Mouse (Mus musculus) left cerebral cortex, adult 8-10 months (tissue): Measurements from ENCODE around the gene Rnf151. TPM values are rescaled to one million over a fixed set of nuclear protein-coding genes. Genes with fewer than 3 reads are reported as not detected.
"Not testable (repeated sequence)": the region's sequence is repeated elsewhere in the genome, so short reads cannot be mapped to it uniquely, and the experiment has no call there.

Experiments used
- DNase-seq, 2 experiments: peaks; one replicate each; pipeline ENCODE4 v3.0.0; 2022; ENCODE audit warnings: low spot score in 2 of 2
- total RNA-seq, 4 experiments: library from RNA; stranded (reverse); gene quantifications; 2 replicates each; pipeline ENCODE4 v1.2.4; 2022

Gene Rnf151
- total RNA-seq, 4 experiments from 2014 or later, result 0.37 TPM; not detected in 3

GRCm38 (mm10) chr17:24669214-24669544 lies 48.7 kb downstream of the Rnf151 start:
- DNase-seq, result not testable (repeated sequence)

DNA sequence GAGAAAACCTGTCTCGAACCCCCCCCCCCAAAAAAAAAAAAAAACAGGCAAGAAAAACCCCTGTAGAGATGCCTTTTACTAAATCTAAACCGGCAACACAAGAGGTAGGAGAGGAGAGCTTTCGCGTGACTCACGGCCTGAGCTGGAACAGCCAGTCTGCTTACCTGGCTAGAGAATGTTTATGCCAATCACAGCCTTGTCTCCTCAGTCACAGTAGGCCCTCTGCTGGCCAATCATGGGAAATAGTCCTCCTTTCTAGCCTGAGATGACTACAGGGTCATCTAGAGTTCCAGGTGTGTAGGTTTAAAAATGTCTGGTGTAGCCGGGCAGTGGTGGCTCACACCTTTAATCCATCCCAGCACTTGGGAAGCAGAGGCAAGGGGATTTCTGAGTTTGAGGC lies 50.4 kb downstream of the Rnf151 start:
- no peak for DNase-seq

- not testable (repeated sequence) for DNase-seq
Observed at GRCm38 (mm10) chr17:24667011-24667410, 50.9 kb downstream of the Rnf151 start.

Other genes with a start within 250 kb of the Rnf151 start
- gene E4f1, start 247.8 kb downstream of the Rnf151 start, total RNA-seq, result 10 to 100 TPM; 32.3 to 36.2 (median 34.5) TPM
- gene Pgp, start 247.7 kb downstream of the Rnf151 start, total RNA-seq, result 10 to 100 TPM; 59.0 to 68.7 (median 63.8) TPM
- gene Bricd5, start 244.2 kb downstream of the Rnf151 start, total RNA-seq, result 1 to 10 TPM; 1.6 to 2.4 (median 1.8) TPM
- 10 to 100 TPM; 29.2 to 39.0 (median 35.4) TPM for gene Mlst8, start 239.0 kb downstream of the Rnf151 start, total RNA-seq
- gene Caskin1, start 229.5 kb downstream of the Rnf151 start, total RNA-seq, result 100 to 1,000 TPM; 119 to 135 (median 127) TPM
- 10 to 100 TPM; 78.0 to 85.3 (median 83.4) TPM for gene Traf7, start 190.1 kb downstream of the Rnf151 start, total RNA-seq
- 10 to 100 TPM; 41.3 to 54.4 (median 48.4) TPM for gene Rab26, start 183.9 kb downstream of the Rnf151 start, total RNA-seq
- gene Pkd1, start 168.2 kb downstream of the Rnf151 start, total RNA-seq, result 10 to 100 TPM; 67.7 to 81.1 (median 77.3) TPM
- 100 to 1,000 TPM; 123 to 148 (median 137) TPM for gene Tsc2, start 85.4 kb downstream of the Rnf151 start, total RNA-seq
- 1 to 10 TPM; 5.7 to 7.0 (median 6.1) TPM for gene Nthl1, start 85.4 kb downstream of the Rnf151 start, total RNA-seq
- gene Slc9a3r2, start 67.7 kb downstream of the Rnf151 start, total RNA-seq, result 10 to 100 TPM; 41.0 to 47.7 (median 42.0) TPM
- gene Npw, start 59.6 kb downstream of the Rnf151 start, total RNA-seq, result under 1 TPM in 1 of 4 experiments, not detected in 3; 0.63 TPM
- gene Zfp598, start 48.4 kb downstream of the Rnf151 start, total RNA-seq, result 10 to 100 TPM; 30.4 to 40.9 (median 36.1) TPM
- 100 to 1,000 TPM; 163 to 176 (median 164) TPM for gene Syngr3, start 28.1 kb downstream of the Rnf151 start, total RNA-seq
- 10 to 100 TPM; 17.6 to 19.2 (median 18.0) TPM for gene Gfer, start 21.9 kb downstream of the Rnf151 start, total RNA-seq
- 1 to 10 TPM; 2.8 to 5.9 (median 3.0) TPM for gene Noxo1, start 21.8 kb downstream of the Rnf151 start, total RNA-seq
- 10 to 100 TPM; 23.4 to 29.7 (median 25.6) TPM for gene Tbl3, start 10.4 kb downstream of the Rnf151 start, total RNA-seq
- gene Rps2, start 53 bp upstream of the Rnf151 start, total RNA-seq, result 100 to 1,000 TPM; 270 to 312 (median 290) TPM
- gene Ndufb10, start 6.4 kb upstream of the Rnf151 start, total RNA-seq, result 100 to 1,000 TPM; 208 to 258 (median 238) TPM
- under 1 TPM; 0.36 to 0.94 (median 0.43) TPM for gene Rpl3l, start 9.8 kb upstream of the Rnf151 start, total RNA-seq
- gene Msrb1, start 18.6 kb upstream of the Rnf151 start, total RNA-seq, result 10 to 100 TPM; 41.4 to 52.7 (median 44.7) TPM
- gene Hs3st6, start 34.9 kb upstream of the Rnf151 start, total RNA-seq, result under 1 TPM; 0.51 to 0.65 (median 0.55) TPM
- not detected for gene Meiob, start 86.2 kb upstream of the Rnf151 start, total RNA-seq
- 100 to 1,000 TPM; 129 to 143 (median 135) TPM for gene Hagh, start 122.1 kb upstream of the Rnf151 start, total RNA-seq
- gene Fahd1, start 132.3 kb upstream of the Rnf151 start, total RNA-seq, result 10 to 100 TPM; 18.7 to 19.5 (median 19.1) TPM
- under 1 TPM in 2 of 4 experiments, not detected in 2; 0.17 to 0.25 TPM for gene Igfals, start 147.9 kb upstream of the Rnf151 start, total RNA-seq
- 10 to 100 TPM; 28.1 to 33.7 (median 32.0) TPM for gene Nubp2, start 168.3 kb upstream of the Rnf151 start, total RNA-seq
- 10 to 100 TPM; 51.6 to 57.5 (median 55.3) TPM for gene Spsb3, start 168.6 kb upstream of the Rnf151 start, total RNA-seq
- gene Eme2, start 177.0 kb upstream of the Rnf151 start, total RNA-seq, result 10 to 100 TPM; 44.3 to 57.5 (median 48.6) TPM
- 10 to 100 TPM; 65.0 to 73.3 (median 69.1) TPM for gene Mrps34, start 177.1 kb upstream of the Rnf151 start, total RNA-seq
- 10 to 100 TPM; 43.5 to 59.7 (median 55.1) TPM for gene Nme3, start 178.4 kb upstream of the Rnf151 start, total RNA-seq
- gene Mapk8ip3, start 218.9 kb upstream of the Rnf151 start, total RNA-seq, result 100 to 1,000 TPM; 348 to 379 (median 363) TPM
- 1 to 10 TPM; 5.4 to 7.7 (median 7.0) TPM for gene Jpt2, start 242.6 kb upstream of the Rnf151 start, total RNA-seq